8 mouse cellular contexts compared by ENCODE assay signal in the genomic region with DNA sequence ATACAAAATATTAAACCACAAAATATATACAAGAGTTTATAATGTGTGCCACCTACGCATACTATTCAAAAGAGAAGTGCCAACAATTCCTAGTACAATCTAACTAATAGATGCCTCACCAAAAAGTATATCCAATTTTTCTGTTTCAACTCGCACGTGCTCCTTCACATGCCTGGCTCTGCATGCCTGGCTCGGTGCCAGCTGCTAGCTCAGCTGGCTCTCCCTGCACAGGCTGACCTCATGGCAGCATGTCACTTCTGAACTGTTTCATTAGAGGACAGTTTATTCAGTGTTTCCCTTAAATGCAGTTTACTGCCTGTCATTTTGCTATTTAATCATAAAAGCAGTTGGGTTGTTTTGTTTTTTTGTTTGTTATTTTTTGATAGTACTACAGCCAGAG. TPM values are rescaled to one million over a fixed set of nuclear protein-coding genes. Genes with fewer than 3 reads are reported as not detected.
A peak's percentile ranks its signal among the peaks of the same experiment; 100 is the strongest.
DNase-seq lines count a peak whose midpoint lies in the region; ATAC-seq and TF ChIP-seq lines count a peak whose summit lies in the region.

No protein-coding gene starts in this region.

- no peak for TF ChIP-seq POLR2A in limb, embryonic 14.5 days (IDR thresholded peaks at IDR 0.05; ENCODE audit: borderline replicate concordance, extremely low read depth, insufficient read depth, insufficient read length)

- no peak overlapping the region for H3K4me3 ChIP-seq in gastrocnemius, adult 2 months
- H3K4me3 ChIP-seq in hindbrain, embryonic 14.5 days (replicated peaks; ENCODE audit: low read length): no peak overlapping the region
- no peak overlapping the region for H3K4me3 ChIP-seq in limb, embryonic 14.5 days (replicated peaks; ENCODE audit: low read length)

- no peak overlapping the region for H3K4me2 ChIP-seq in hindbrain, embryonic 14.5 days (replicated peaks)
- no peak overlapping the region for H3K4me2 ChIP-seq in limb, embryonic 14.5 days (replicated peaks; ENCODE audit: low read depth, low read length, severe bottlenecking)

- H3K4me1 ChIP-seq in hindbrain, embryonic 14.5 days (replicated peaks; ENCODE audit: control insufficient read depth, insufficient read depth, low read length): 0 out of 2 replicates have a peak, but pooled peaks cover 5% of the 10 kb centered on the region
- peaks cover 3% of the 10 kb centered on the region; the same call in 1 of the 2 replicates for H3K4me1 ChIP-seq in limb, embryonic 14.5 days (ENCODE audit: control insufficient read depth, insufficient read depth, low read length)

- H3K36me3 ChIP-seq in hindbrain, embryonic 14.5 days (replicated peaks; ENCODE audit: control insufficient read depth, insufficient read depth): 0 out of 2 replicates have a peak, but pooled peaks cover 4% of the 10 kb centered on the region
- H3K36me3 ChIP-seq in limb, embryonic 14.5 days (ENCODE audit: control insufficient read depth, insufficient read depth, low read length): peaks cover 9% of the 10 kb centered on the region

- no peak overlapping the region for H3K9ac ChIP-seq in hindbrain, embryonic 14.5 days
- no peak overlapping the region for H3K9ac ChIP-seq in limb, embryonic 14.5 days (ENCODE audit: low read depth, low read length, severe bottlenecking)

- no peak overlapping the region for H3K27ac ChIP-seq in gastrocnemius, adult 2 months
- H3K27ac ChIP-seq in hindbrain, embryonic 14.5 days: no peak overlapping the region
- H3K27ac ChIP-seq in limb, embryonic 14.5 days (replicated peaks; ENCODE audit: low read depth, low read length): no peak overlapping the region

- WGBS in hindbrain, embryonic 14.5 days: 42% methylated on average over 4 of the region's 4 CpGs
- 34% methylated on average over 4 of the region's 4 CpGs for WGBS in limb, embryonic 14.5 days

- DNase-seq in left cerebral cortex, adult 11 months (ENCODE audit: low spot score): peak; percentile 14
- DNase-seq in left cerebral cortex, adult 18-20 months (ENCODE audit: low spot score in 2 of 2): no peak
- peak; percentile 61 to 68 for DNase-seq in cerebellum, adult 18-20 months
- peak; percentile 82 for DNase-seq in gastrocnemius, adult 2 months
- peak; percentile 66 for DNase-seq in hindbrain, embryonic 14.5 days (ENCODE audit: low spot score)
- DNase-seq in limb, embryonic 14.5 days (ENCODE audit: low spot score): peak; percentile 73
- DNase-seq in right cerebral cortex, postnatal 10 days (ENCODE audit: low spot score in 2 of 2): peak; percentile 44 to 51

- no peak for TF ChIP-seq CTCF in gastrocnemius, adult 2 months (IDR thresholded peaks at IDR 0.05)

- H3K27me3 ChIP-seq in hindbrain, embryonic 14.5 days (ENCODE audit: control insufficient read depth, insufficient read depth, low read length): no peaks in the 10 kb centered on the region
- no peaks in the 10 kb centered on the region for H3K27me3 ChIP-seq in limb, embryonic 14.5 days (ENCODE audit: control insufficient read depth, insufficient read depth, low read length)

- intact Hi-C loops in gastrocnemius, adult 2 months (cut with DNase I): loop anchor here (5.0 kb wide), 1 partner anchor 34 kb away; no protein-coding TSS in a partner anchor

- no peaks in the 10 kb centered on the region for H3K9me3 ChIP-seq in hindbrain, embryonic 14.5 days (ENCODE audit: control insufficient read depth, low read length)
- no peaks in the 10 kb centered on the region for H3K9me3 ChIP-seq in limb, embryonic 14.5 days (ENCODE audit: control insufficient read depth, low read length)

- ATAC-seq in hindbrain, embryonic 14.5 days (ENCODE audit: low FRiP score): no peak
- ATAC-seq in limb, embryonic 14.5 days (ENCODE audit: low FRiP score, low read depth): peak; percentile 74; the same call in 1 of the 2 replicates
- ATAC-seq in CD4-positive, CD25-positive, alpha-beta regulatory T cell, adult 4 months: no peak

RNA-seq across cellular contexts. Expression of gene Fcho2, which starts 46.9 kb away (rescaled TPM):
- 10 to 100 TPM; 36.4 to 37.9 TPM for total RNA-seq in left cerebral cortex, adult 18-20 months (2021)
- total RNA-seq in gastrocnemius, adult 2 months (2021): 10 to 100 TPM; 21.2 to 26.9 TPM
- 22.2 and 23.5 TPM in 2 replicates for polyA plus RNA-seq in hindbrain, embryonic 14.5 days (2014; fragmentation: Nextera tagmentation; extraction: Ambion mirVana)
- polyA plus RNA-seq in limb, embryonic 14.5 days (2012; rRNA removed): 39.2 and 41.6 TPM in 2 replicates
- 25.3 and 30.4 TPM in 2 replicates for polyA plus RNA-seq in limb, embryonic 14.5 days (2014; fragmentation: Nextera tagmentation; extraction: Ambion mirVana)
- polyA plus RNA-seq in CD4-positive, CD25-positive, alpha-beta regulatory T cell, adult 4 months (2017; shearing (Covaris generic)): 10 to 100 TPM; 40.5 to 46.8 TPM

Comparison
In these comparisons a context has a peak if more than half of its experiments do, and no peak if none do; other contexts are left out.
1. DNase-seq: peak in left cerebral cortex, adult 11 months (single experiment), cerebellum, adult 18-20 months (2 of 2), gastrocnemius, adult 2 months (single experiment), hindbrain, embryonic 14.5 days (single experiment), limb, embryonic 14.5 days (single experiment) and right cerebral cortex, postnatal 10 days (2 of 2); none in left cerebral cortex, adult 18-20 months (0 of 2).